Mouse (Mus musculus): Measurements from ENCODE around the gene Akap7.

- no peak for TF ChIP-seq CTCF (IDR thresholded peaks at IDR 0.05; ENCODE audit: extremely low read depth, insufficient read depth, insufficient read length, insufficient replicate concordance)
- no peak for TF ChIP-seq POLR2A (IDR thresholded peaks at IDR 0.05; ENCODE audit: low read depth, low read length)
Measured at GRCm38 (mm10) chr10:25318405-25318804, 10.7 kb upstream of the Akap7 start.
